Mouse (Mus musculus) kidney, adult 2 months (tissue): Measurements from ENCODE around the gene Usp46.

Source experiments
- CTCF ChIP-seq: fragments of 200-500 bp; conservative IDR thresholded peaks from 2 replicates; pipeline ENCODE4 v1.5.1; 2011; ENCODE audit warnings: low read depth, mild to moderate bottlenecking, control low read depth, low read length, moderate library complexity, mixed read lengths; ENCODE audit not compliant: insufficient read depth, insufficient read length
- POLR2A ChIP-seq: fragments of 200-500 bp; IDR thresholded peaks from one replicate; pipeline ENCODE4 v1.6.1; 2011; ENCODE audit warnings: low read depth, low read length, control low read depth

- TF ChIP-seq POLR2A: no peak
- no peak for TF ChIP-seq CTCF
Observed at GRCm38 (mm10) chr5:73987777-73988560, 80.3 kb downstream of the Usp46 start.
